Mouse (Mus musculus): ENCODE results near the gene Hist2h2aa1. TPM values are rescaled to one million over a fixed set of nuclear protein-coding genes. Genes with fewer than 3 reads are reported as not detected.
"Not testable (repeated sequence)": the region's sequence is repeated elsewhere in the genome, so short reads cannot be mapped to it uniquely, and the experiment has no call there.

Gene Hist2h2aa1
- polyA plus RNA-seq, 1 experiment from 2014 or later = 16.6 TPM

DNA sequence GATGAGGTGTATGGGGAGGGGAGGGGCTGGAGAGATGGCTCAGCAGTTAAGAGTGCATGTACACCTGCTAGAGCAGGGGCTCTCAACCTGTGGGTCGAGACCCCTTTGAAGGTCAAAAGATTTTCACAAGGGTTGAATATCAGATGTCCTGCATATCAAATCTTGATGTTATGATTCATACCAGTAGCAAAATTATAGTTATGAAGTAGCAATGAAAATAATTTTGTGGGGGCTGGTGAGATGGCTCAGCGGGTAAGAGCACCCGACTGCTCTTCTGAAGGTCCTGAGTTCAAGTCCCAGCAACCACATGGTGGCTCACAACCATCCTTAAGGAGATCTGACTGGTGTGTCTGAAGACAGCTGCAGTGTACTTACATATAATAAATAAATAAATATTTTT, 45.4 kb downstream of the Hist2h2aa1 start:
- H3K4me1 ChIP-seq (replicated peaks; ENCODE audit: control insufficient read depth, insufficient read depth, low read length); H3K4me2 ChIP-seq (replicated peaks); H3K27ac ChIP-seq; H3K9me3 ChIP-seq (ENCODE audit: control insufficient read depth, low read length); H3K36me3 ChIP-seq (replicated peaks; ENCODE audit: control insufficient read depth, insufficient read depth); ATAC-seq (ENCODE audit: low FRiP score); H3K27me3 ChIP-seq (ENCODE audit: control insufficient read depth, insufficient read depth, low read length); H3K4me3 ChIP-seq (replicated peaks; ENCODE audit: low read length); H3K9ac ChIP-seq; DNase-seq (ENCODE audit: low spot score): not testable (repeated sequence)
- WGBS = 95% methylated on average over 3 of the region's 3 CpGs

DNA sequence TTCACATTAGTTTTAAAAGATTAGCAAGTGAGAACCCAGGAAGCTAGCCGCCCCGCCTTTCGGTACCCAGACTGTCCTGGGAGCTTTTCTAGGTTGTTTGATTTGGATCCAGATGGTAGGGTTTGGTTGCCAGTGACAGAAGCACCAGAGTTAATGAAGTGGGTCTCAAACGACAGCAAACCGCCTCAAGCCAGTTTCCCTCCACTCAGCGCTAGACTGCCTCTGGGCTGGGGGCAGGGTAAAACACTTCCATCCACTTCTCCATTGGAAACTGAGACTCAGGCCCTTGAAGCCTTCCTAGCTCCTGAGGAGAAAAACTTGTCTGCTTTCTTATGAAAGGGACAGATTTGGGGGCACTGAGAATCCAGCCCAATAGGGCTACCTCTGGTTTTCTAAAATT, 47.3 kb downstream of the Hist2h2aa1 start:
- Histone ChIP-seq H3K9ac (no peak overlapping the region), H3K4me3 (replicated peaks; ENCODE audit: low read length) (no peak overlapping the region), H3K4me2 (replicated peaks) (no peak overlapping the region), H3K9me3 (ENCODE audit: control insufficient read depth, low read length) (no peaks in the 10 kb centered on the region), H3K27me3 (ENCODE audit: control insufficient read depth, insufficient read depth, low read length) (no peaks in the 10 kb centered on the region), H3K27ac (no peak overlapping the region), H3K36me3 (replicated peaks; ENCODE audit: control insufficient read depth, insufficient read depth) (no peaks in the 10 kb centered on the region), H3K4me1 (replicated peaks; ENCODE audit: control insufficient read depth, insufficient read depth, low read length) (no peaks in the 10 kb centered on the region)
- 69% methylated on average over 6 of the region's 6 CpGs for WGBS
- ATAC-seq (ENCODE audit: low FRiP score) (no peak), DNase-seq (ENCODE audit: low spot score) (no peak)

GRCm38 (mm10) chr3:96293368-96293767, 48.1 kb downstream of the Hist2h2aa1 start:
- DNase-seq (ENCODE audit: low spot score) (no peak), ATAC-seq (ENCODE audit: low FRiP score) (no peak)
- Histone ChIP-seq H3K27ac (no peak overlapping the region), H3K9me3 (ENCODE audit: control insufficient read depth, low read length) (no peaks in the 10 kb centered on the region), H3K4me3 (replicated peaks; ENCODE audit: low read length) (no peak overlapping the region), H3K9ac (no peak overlapping the region), H3K4me2 (replicated peaks) (no peak overlapping the region), H3K36me3 (replicated peaks; ENCODE audit: control insufficient read depth, insufficient read depth) (no peaks in the 10 kb centered on the region), H3K27me3 (ENCODE audit: control insufficient read depth, insufficient read depth, low read length) (no peaks in the 10 kb centered on the region), H3K4me1 (replicated peaks; ENCODE audit: control insufficient read depth, insufficient read depth, low read length) (no peaks in the 10 kb centered on the region)
- WGBS = 52% methylated on average over 5 of the region's 5 CpGs

DNA sequence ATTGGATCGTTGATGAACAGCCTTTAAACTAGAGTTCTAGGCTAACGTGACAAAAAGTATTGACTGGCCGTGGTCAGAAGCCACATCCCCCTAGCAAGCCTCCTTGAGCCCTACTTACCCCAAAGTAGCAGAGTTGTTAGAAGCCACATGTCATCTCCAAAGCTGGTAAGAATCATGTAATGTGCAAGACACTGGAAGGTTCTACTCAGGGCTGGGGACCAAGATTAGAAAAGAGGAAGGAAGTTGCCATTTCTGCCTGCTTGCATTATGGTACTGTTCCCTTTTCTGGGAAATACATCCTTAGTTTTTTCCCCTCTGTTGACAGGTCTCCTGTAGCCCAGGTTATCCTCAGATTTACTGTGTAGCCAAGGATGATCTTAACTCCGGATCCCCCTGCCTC, 48.5 kb downstream of the Hist2h2aa1 start, which contains the start of gene Fcgr1:
Gene Fcgr1, minus strand, starts transcription at position 183 of the 400 bp plus-strand sequence.
- H3K9ac ChIP-seq = no peak within 1 kb of the TSS
- H3K4me2 ChIP-seq (replicated peaks) = no peak within 1 kb of the TSS
- DNase-seq (ENCODE audit: low spot score) (no peak), ATAC-seq (ENCODE audit: low FRiP score) (no peak)
- no peak within 1 kb of the TSS for H3K4me3 ChIP-seq (replicated peaks; ENCODE audit: low read length)
- WGBS = 86% methylated on average over 4 of the region's 4 CpGs
- no peaks in the 10 kb centered on the region for H3K27me3 ChIP-seq (ENCODE audit: control insufficient read depth, insufficient read depth, low read length)
- no peaks in the 10 kb centered on the region for H3K9me3 ChIP-seq (ENCODE audit: control insufficient read depth, low read length)
- H3K27ac ChIP-seq = no peak within 1 kb of the TSS
- no peaks in the 10 kb centered on the region for H3K4me1 ChIP-seq (replicated peaks; ENCODE audit: control insufficient read depth, insufficient read depth, low read length)
- H3K36me3 ChIP-seq (replicated peaks; ENCODE audit: control insufficient read depth, insufficient read depth) = no peaks in the 10 kb centered on the region

Small RNA genes lying within 50 kb of the gene (microRNA-seq; reads per million reads assigned to microRNA genes)
- gene Gm44492 = not detected
- not detected for gene Gm47311
- not detected for gene Gm47313

Other genes with a start within 250 kb of the Hist2h2aa1 start
- gene Plekho1, start 249.5 kb upstream of the Hist2h2aa1 start, polyA plus RNA-seq (2014; fragmentation: Nextera tagmentation; extraction: Ambion mirVana) = 47.1 and 49.0 TPM in 2 replicates
- 44.8 and 46.8 TPM in 2 replicates for gene Vps45, start 187.0 kb upstream of the Hist2h2aa1 start, polyA plus RNA-seq (2014; fragmentation: Nextera tagmentation; extraction: Ambion mirVana)
- 7.1 and 7.9 TPM in 2 replicates for gene Otud7b, start 141.0 kb upstream of the Hist2h2aa1 start, polyA plus RNA-seq (2014; fragmentation: Nextera tagmentation; extraction: Ambion mirVana)
- gene Mtmr11, start 83.5 kb upstream of the Hist2h2aa1 start, polyA plus RNA-seq (2014; fragmentation: Nextera tagmentation; extraction: Ambion mirVana) = 10.1 and 11.6 TPM in 2 replicates
- gene Sf3b4, start 73.2 kb upstream of the Hist2h2aa1 start, polyA plus RNA-seq (2014; fragmentation: Nextera tagmentation; extraction: Ambion mirVana) = 135 and 151 TPM in 2 replicates
- gene Sv2a, start 64.3 kb upstream of the Hist2h2aa1 start, polyA plus RNA-seq (2014; fragmentation: Nextera tagmentation; extraction: Ambion mirVana) = 95.7 and 111 TPM in 2 replicates
- gene Bola1, start 25.8 kb upstream of the Hist2h2aa1 start, polyA plus RNA-seq (2014; fragmentation: Nextera tagmentation; extraction: Ambion mirVana) = 57.0 and 72.4 TPM in 2 replicates
- 0.55 TPM in 1 of 2 replicates, not detected in the other for gene Hist2h2ab, start 25.6 kb upstream of the Hist2h2aa1 start, polyA plus RNA-seq (2014; fragmentation: Nextera tagmentation; extraction: Ambion mirVana)
- gene Hist2h2ac, start 24.6 kb upstream of the Hist2h2aa1 start, polyA plus RNA-seq (2014; fragmentation: Nextera tagmentation; extraction: Ambion mirVana) = 1.9 and 2.3 TPM in 2 replicates
- 4.7 and 5.0 TPM in 2 replicates for gene Hist2h2be, start 24.4 kb upstream of the Hist2h2aa1 start, polyA plus RNA-seq (2014; fragmentation: Nextera tagmentation; extraction: Ambion mirVana)
- gene Hist2h3c2, start 6.4 kb upstream of the Hist2h2aa1 start, polyA plus RNA-seq (2014; fragmentation: Nextera tagmentation; extraction: Ambion mirVana) = 1.2 and 1.7 TPM in 2 replicates
- 32.2 and 46.8 TPM in 2 replicates for gene Hist2h2aa2, start 5.2 kb upstream of the Hist2h2aa1 start, polyA plus RNA-seq (2014; fragmentation: Nextera tagmentation; extraction: Ambion mirVana)
- gene Hist2h3c1, start 1.2 kb downstream of the Hist2h2aa1 start, polyA plus RNA-seq (2014; fragmentation: Nextera tagmentation; extraction: Ambion mirVana) = 0.18 and 1.6 TPM in 2 replicates
- gene Hist2h4, start 17.8 kb downstream of the Hist2h2aa1 start, polyA plus RNA-seq (2014; fragmentation: Nextera tagmentation; extraction: Ambion mirVana) = 2.9 and 6.0 TPM in 2 replicates
- gene Hist2h3b, start 23.2 kb downstream of the Hist2h2aa1 start, polyA plus RNA-seq (2014; fragmentation: Nextera tagmentation; extraction: Ambion mirVana) = 11.2 and 12.3 TPM in 2 replicates
- 4.1 and 4.7 TPM in 2 replicates for gene Hist2h2bb, start 24.3 kb downstream of the Hist2h2aa1 start, polyA plus RNA-seq (2014; fragmentation: Nextera tagmentation; extraction: Ambion mirVana)
- gene Fcgr1, start 48.5 kb downstream of the Hist2h2aa1 start, polyA plus RNA-seq (2014; fragmentation: Nextera tagmentation; extraction: Ambion mirVana) = 1.8 and 3.1 TPM in 2 replicates
- not detected in 2 replicates for gene BC107364, start 206.8 kb downstream of the Hist2h2aa1 start, polyA plus RNA-seq (2014; fragmentation: Nextera tagmentation; extraction: Ambion mirVana)

All from hindbrain, embryonic 14.5 days (tissue).